Mouse (Mus musculus) ES-Bruce4 (cell line): ENCODE measurements around the gene Myof.

Experiments
- CTCF ChIP-seq: IDR thresholded peaks from one replicate; pipeline ENCODE4 v1.8.1; 2011; ENCODE audit warnings: low read depth, low read length
- POLR2A ChIP-seq: IDR thresholded peaks from one replicate; pipeline ENCODE4 v1.8.1; 2011; ENCODE audit warnings: low read length; ENCODE audit not compliant: insufficient read depth

GRCm38 (mm10) chr19:38089358-38089757, 46.0 kb upstream of the Myof start:
- TF ChIP-seq CTCF (no peak), POLR2A (no peak)
